Mouse (Mus musculus): ENCODE measurements around the gene Klk5.

DNA sequence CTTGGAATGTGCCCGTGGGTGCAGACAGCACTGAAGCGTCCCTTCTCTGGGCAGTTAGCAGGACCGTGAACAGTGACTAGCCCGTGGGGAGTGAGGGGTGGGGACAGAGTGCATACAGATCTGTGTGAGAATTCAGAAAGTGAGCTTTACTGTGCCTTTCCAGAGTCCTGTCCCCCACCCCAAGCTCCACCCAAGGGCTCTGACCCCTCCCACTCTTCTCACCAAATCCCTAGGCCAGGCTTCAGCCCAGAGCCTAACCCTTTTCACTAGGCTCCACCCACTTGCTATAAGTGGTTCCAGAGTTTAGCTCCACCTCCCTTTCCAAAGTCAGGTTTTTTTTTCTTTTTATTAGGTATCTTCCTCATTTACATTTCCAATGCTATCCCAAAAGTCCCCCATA is 2.0 kb downstream of the Klk5 start:
- no peak for TF ChIP-seq POLR2A (IDR thresholded peaks at IDR 0.05; ENCODE audit: extremely low read depth, insufficient read depth, low read length)
- no peak for TF ChIP-seq CTCF (IDR thresholded peaks at IDR 0.05; ENCODE audit: low read depth, low read length)
